ENCODE assay signal across 8 mouse cellular contexts in the genomic region with DNA sequence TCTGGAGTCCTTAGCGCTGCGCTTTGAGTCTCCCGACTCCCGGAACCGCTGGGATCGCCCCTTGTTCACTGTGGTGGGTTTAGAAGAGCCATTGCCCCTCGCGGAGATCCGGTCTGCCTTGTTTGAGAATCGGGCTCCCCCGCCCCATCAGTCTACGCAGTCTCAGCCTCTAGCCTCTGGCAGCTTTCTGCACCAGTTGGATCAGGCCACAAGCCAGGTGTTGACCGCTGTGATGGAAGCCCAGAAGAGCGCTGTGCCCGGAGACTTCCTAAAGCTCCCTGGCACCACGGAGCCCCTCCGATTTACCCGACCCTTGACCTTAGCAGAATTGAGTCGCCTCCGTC. TPM values are rescaled to one million over a fixed set of nuclear protein-coding genes. Genes with fewer than 3 reads are reported as not detected.
DNase-seq lines count a peak whose midpoint lies in the region; ATAC-seq and TF ChIP-seq lines count a peak whose summit lies in the region.

Gene A730015C16Rik (minus strand): TSS at position 115 of the 344 bp plus-strand sequence.

- no peak for TF ChIP-seq POLR2A in cortical plate, adult 2 months (IDR thresholded peaks at IDR 0.05; ENCODE audit: extremely low read depth, insufficient read depth, low read length)

- no peak for TF ChIP-seq CTCF in cortical plate, adult 2 months (IDR thresholded peaks at IDR 0.05; ENCODE audit: extremely low read depth, insufficient read depth, low read length)

- peak within 1 kb of the TSS; percentile 77 for H3K9ac ChIP-seq in hindbrain, embryonic 11.5 days (ENCODE audit: low read depth, low read length)
- H3K9ac ChIP-seq in stomach, embryonic 15.5 days, result peak within 1 kb of the TSS; percentile 58

- peaks cover 5% of the 10 kb centered on the region; the same call in 1 of the 2 replicates for H3K4me1 ChIP-seq in cortical plate, adult 2 months (ENCODE audit: control insufficient read depth, insufficient read depth, low read length)
- no peaks in the 10 kb centered on the region; the same call in 1 of the 2 replicates for H3K4me1 ChIP-seq in hindbrain, embryonic 11.5 days (replicated peaks; ENCODE audit: control insufficient read depth, insufficient read depth, low read length)
- H3K4me1 ChIP-seq in stomach, embryonic 15.5 days, result peaks cover 6% of the 10 kb centered on the region; the same call in 1 of the 2 replicates

- H3K4me3 ChIP-seq in cortical plate, adult 2 months (ENCODE audit: insufficient read depth, low read length), result peak within 1 kb of the TSS; percentile 58
- H3K4me3 ChIP-seq in hindbrain, embryonic 11.5 days (ENCODE audit: low read depth, low read length), result peak within 1 kb of the TSS; percentile 94
- peak within 1 kb of the TSS; percentile 81 for H3K4me3 ChIP-seq in stomach, embryonic 15.5 days (replicated peaks)

- peak; percentile 15 to 22 for DNase-seq in layer of hippocampus, adult 8-10 months (ENCODE audit: low spot score in 2 of 2)
- DNase-seq in layer of hippocampus, postnatal 14 days (ENCODE audit: low spot score in 2 of 2), result no peak
- DNase-seq in WW6 (ENCODE audit: low read depth, low spot score), result peak; percentile 11
- no peak for DNase-seq in hindbrain, embryonic 11.5 days (ENCODE audit: low spot score)
- peak; percentile 6 for DNase-seq in lung, postnatal 36 days
- no peak for DNase-seq in embryo, embryonic 11 days

- H3K27ac ChIP-seq in cortical plate, adult 2 months (ENCODE audit: insufficient read depth, low read length), result peak within 1 kb of the TSS; percentile 94
- peak within 1 kb of the TSS; percentile 77 for H3K27ac ChIP-seq in hindbrain, embryonic 11.5 days (ENCODE audit: low read depth, low read length)
- H3K27ac ChIP-seq in stomach, embryonic 15.5 days, result peak within 1 kb of the TSS; percentile 88

- H3K36me3 ChIP-seq in hindbrain, embryonic 11.5 days (ENCODE audit: control insufficient read depth, insufficient read depth, low read length), result no peaks in the 10 kb centered on the region
- no peaks in the 10 kb centered on the region for H3K36me3 ChIP-seq in stomach, embryonic 15.5 days

- 10% methylated on average over 20 of the region's 20 CpGs for WGBS in hindbrain, embryonic 11.5 days
- 6% methylated on average over 20 of the region's 20 CpGs for WGBS in stomach, embryonic 15.5 days

- ATAC-seq in hindbrain, embryonic 11.5 days (ENCODE audit: low FRiP score), result peak; percentile 26; the same call in 1 of the 2 replicates
- ATAC-seq in stomach, embryonic 15.5 days (ENCODE audit: insufficient read depth, low FRiP score, low read depth), result 0 out of 2 replicates have a peak, but pooled peaks have one; percentile 27

- peak within 1 kb of the TSS; percentile 95 for H3K4me2 ChIP-seq in hindbrain, embryonic 11.5 days (replicated peaks; ENCODE audit: low read depth, low read length)
- peak within 1 kb of the TSS; percentile 79 for H3K4me2 ChIP-seq in stomach, embryonic 15.5 days

- H3K27me3 ChIP-seq in hindbrain, embryonic 11.5 days (ENCODE audit: control insufficient read depth, insufficient read depth, low read length), result no peaks in the 10 kb centered on the region
- H3K27me3 ChIP-seq in stomach, embryonic 15.5 days (replicated peaks), result no peaks in the 10 kb centered on the region

- no peaks in the 10 kb centered on the region for H3K9me3 ChIP-seq in hindbrain, embryonic 11.5 days (ENCODE audit: control insufficient read depth, low read length)
- no peaks in the 10 kb centered on the region for H3K9me3 ChIP-seq in stomach, embryonic 15.5 days

RNA-seq across cellular contexts. Expression of gene A730015C16Rik, which starts in this region (rescaled TPM):
- total RNA-seq in layer of hippocampus, adult 8-10 months (2022), result under 1 TPM in 1 of 4 experiments, not detected in 3; 0.65 TPM
- under 1 TPM in 1 of 2 experiments, not detected in 1; 0.53 TPM for total RNA-seq in layer of hippocampus, postnatal 14 days (2021)
- 0.32 TPM in 1 of 2 replicates, not detected in the other for polyA plus RNA-seq in cortical plate, adult 2 months (2012; rRNA removed)
- 1.5 and 3.3 TPM in 2 replicates for polyA plus RNA-seq in hindbrain, embryonic 11.5 days (2014; fragmentation: Nextera tagmentation; extraction: Ambion mirVana)
- polyA plus RNA-seq in stomach, embryonic 15.5 days (2015; fragmentation: Nextera tagmentation; extraction: Ambion mirVana), result 0.98 and 2.5 TPM in 2 replicates

Comparison
In these comparisons a context has a peak if more than half of its experiments do, and no peak if none do; other contexts are left out.
1. Peak in DNase-seq in layer of hippocampus, adult 8-10 months; RNA of the gene not detected or under 1 TPM.
2. DNase-seq: peak in WW6 (single experiment) and lung, postnatal 36 days (single experiment); none in layer of hippocampus, postnatal 14 days (0 of 2), hindbrain, embryonic 11.5 days (single experiment) and embryo, embryonic 11 days (single experiment).
3. Peak in every context shown above with its lines, with median percentiles within 50 percentile points of each other: H3K27ac ChIP-seq and H3K4me3 ChIP-seq.